Mouse (Mus musculus): ENCODE data around the gene Grip1. TPM values are rescaled to one million over a fixed set of nuclear protein-coding genes. Genes with fewer than 3 reads are reported as not detected.

Gene Grip1
- total RNA-seq, 2 experiments from 2014 or later, result 20.3 to 22.2 TPM

- DNase-seq (ENCODE audit: extremely low spot score in 1 of 2, low spot score in 2 of 2), result peak in 1 of 2 experiments; percentile 16
- Histone ChIP-seq H3K27ac (peak overlapping the region; percentile 47), H3K4me3 (peak overlapping the region; percentile 53)
- TF ChIP-seq CTCF (IDR thresholded peaks at IDR 0.05), result no peak
- intact Hi-C loops (cut with DNase I), result loop anchor here (2.0 kb wide), 1 partner anchor 14 kb away; no protein-coding TSS in a partner anchor
Observed at GRCm38 (mm10) chr10:119692284-119692890, 238.8 kb downstream of the Grip1 start.

- H3K4me3 ChIP-seq, result peak overlapping the region; percentile 53
- no peak for DNase-seq (ENCODE audit: extremely low spot score in 1 of 2, low spot score in 2 of 2)
- no peak overlapping the region for H3K27ac ChIP-seq
- intact Hi-C loops (cut with DNase I), result loop anchor here (2.0 kb wide), 1 partner anchor 13 kb away; no protein-coding TSS in a partner anchor
- TF ChIP-seq CTCF (IDR thresholded peaks at IDR 0.05), result no peak
Observed at GRCm38 (mm10) chr10:119693400-119693799, 239.8 kb downstream of the Grip1 start.

GRCm38 (mm10) chr10:119697257-119697798, 243.7 kb downstream of the Grip1 start:
- TF ChIP-seq CTCF (IDR thresholded peaks at IDR 0.05), result no peak
- no peak overlapping the region for H3K4me3 ChIP-seq
- DNase-seq (ENCODE audit: extremely low spot score in 1 of 2, low spot score in 2 of 2), result no peak
- H3K27ac ChIP-seq, result no peak overlapping the region
- intact Hi-C loops (cut with DNase I), result no loop called here

GRCm38 (mm10) chr10:119705348-119705747, 251.7 kb downstream of the Grip1 start:
- no peak for TF ChIP-seq CTCF (IDR thresholded peaks at IDR 0.05)
- no peak for DNase-seq (ENCODE audit: extremely low spot score in 1 of 2, low spot score in 2 of 2)
- Histone ChIP-seq H3K4me3 (no peak overlapping the region), H3K27ac (no peak overlapping the region)
- intact Hi-C loops (cut with DNase I), result loop anchor here (5.0 kb wide), 1 partner anchor 57 kb away; no protein-coding TSS in a partner anchor

GRCm38 (mm10) chr10:119706281-119706680, 252.7 kb downstream of the Grip1 start:
- H3K27ac ChIP-seq, result no peak overlapping the region
- intact Hi-C loops (cut with DNase I), result loop anchor here (2.0 to 5.0 kb wide), 2 partner anchors 13 to 56 kb away; no protein-coding TSS in a partner anchor
- no peak for TF ChIP-seq CTCF (IDR thresholded peaks at IDR 0.05)
- no peak overlapping the region for H3K4me3 ChIP-seq
- no peak for DNase-seq (ENCODE audit: extremely low spot score in 1 of 2, low spot score in 2 of 2)

GRCm38 (mm10) chr10:119706983-119707382, 253.4 kb downstream of the Grip1 start:
- TF ChIP-seq CTCF (IDR thresholded peaks at IDR 0.05), result no peak
- no peak for DNase-seq (ENCODE audit: extremely low spot score in 1 of 2, low spot score in 2 of 2)

GRCm38 (mm10) chr10:119721887-119722286, 268.3 kb downstream of the Grip1 start:
- no peak overlapping the region for H3K27ac ChIP-seq
- no peak overlapping the region for H3K4me3 ChIP-seq
- DNase-seq (ENCODE audit: extremely low spot score in 1 of 2, low spot score in 2 of 2), result no peak
- intact Hi-C loops (cut with DNase I), result no loop called here
- TF ChIP-seq CTCF (IDR thresholded peaks at IDR 0.05), result no peak

More at GRCm38 (mm10) chr10:119706983-119707382, 253.4 kb downstream of the Grip1 start:
- Histone ChIP-seq H3K27ac (no peak overlapping the region), H3K4me3 (no peak overlapping the region)
- intact Hi-C loops (cut with DNase I), result loop anchor here (2.0 to 5.0 kb wide), 2 partner anchors 14 to 55 kb away; no protein-coding TSS in a partner anchor

- H3K27ac ChIP-seq, result no peak overlapping the region
- intact Hi-C loops (cut with DNase I), result no loop called here
- no peak for TF ChIP-seq CTCF (IDR thresholded peaks at IDR 0.05)
- no peak overlapping the region for H3K4me3 ChIP-seq
- no peak for DNase-seq (ENCODE audit: extremely low spot score in 1 of 2, low spot score in 2 of 2)
Observed at GRCm38 (mm10) chr10:119722471-119722870, 268.8 kb downstream of the Grip1 start.

- DNase-seq (ENCODE audit: extremely low spot score in 1 of 2, low spot score in 2 of 2), result no peak
Observed at GRCm38 (mm10) chr10:119723671-119724070, 270.0 kb downstream of the Grip1 start.

GRCm38 (mm10) chr10:119725363-119725762, 271.7 kb downstream of the Grip1 start:
- Histone ChIP-seq H3K27ac (no peak overlapping the region), H3K4me3 (no peak overlapping the region)
- no peak for TF ChIP-seq CTCF (IDR thresholded peaks at IDR 0.05)
- no peak for DNase-seq (ENCODE audit: extremely low spot score in 1 of 2, low spot score in 2 of 2)
- intact Hi-C loops (cut with DNase I), result no loop called here

More at GRCm38 (mm10) chr10:119723671-119724070, 270.0 kb downstream of the Grip1 start:
- no peak for TF ChIP-seq CTCF (IDR thresholded peaks at IDR 0.05)
- intact Hi-C loops (cut with DNase I), result no loop called here
- H3K27ac ChIP-seq, result no peak overlapping the region
- no peak overlapping the region for H3K4me3 ChIP-seq

GRCm38 (mm10) chr10:119725966-119726365, 272.3 kb downstream of the Grip1 start:
- intact Hi-C loops (cut with DNase I), result no loop called here
- Histone ChIP-seq H3K4me3 (no peak overlapping the region), H3K27ac (no peak overlapping the region)
- TF ChIP-seq CTCF (IDR thresholded peaks at IDR 0.05), result no peak
- no peak for DNase-seq (ENCODE audit: extremely low spot score in 1 of 2, low spot score in 2 of 2)

- no peak for TF ChIP-seq CTCF (IDR thresholded peaks at IDR 0.05)
Observed at GRCm38 (mm10) chr10:119726921-119727320, 273.3 kb downstream of the Grip1 start.

More at GRCm38 (mm10) chr10:119726921-119727320, 273.3 kb downstream of the Grip1 start:
- intact Hi-C loops (cut with DNase I), result no loop called here
- Histone ChIP-seq H3K4me3 (no peak overlapping the region), H3K27ac (no peak overlapping the region)
- DNase-seq (ENCODE audit: extremely low spot score in 1 of 2, low spot score in 2 of 2), result no peak

Measured in left cerebral cortex, adult 2 months (tissue).